Mouse (Mus musculus): ENCODE measurements at regions not wholly inside any gene's neighbourhood (a gene's known extent, or its start where the extent isn't known, plus 50 kb on each side); places are given as distances from the start of the nearest gene placed in this dataset.

DNA sequence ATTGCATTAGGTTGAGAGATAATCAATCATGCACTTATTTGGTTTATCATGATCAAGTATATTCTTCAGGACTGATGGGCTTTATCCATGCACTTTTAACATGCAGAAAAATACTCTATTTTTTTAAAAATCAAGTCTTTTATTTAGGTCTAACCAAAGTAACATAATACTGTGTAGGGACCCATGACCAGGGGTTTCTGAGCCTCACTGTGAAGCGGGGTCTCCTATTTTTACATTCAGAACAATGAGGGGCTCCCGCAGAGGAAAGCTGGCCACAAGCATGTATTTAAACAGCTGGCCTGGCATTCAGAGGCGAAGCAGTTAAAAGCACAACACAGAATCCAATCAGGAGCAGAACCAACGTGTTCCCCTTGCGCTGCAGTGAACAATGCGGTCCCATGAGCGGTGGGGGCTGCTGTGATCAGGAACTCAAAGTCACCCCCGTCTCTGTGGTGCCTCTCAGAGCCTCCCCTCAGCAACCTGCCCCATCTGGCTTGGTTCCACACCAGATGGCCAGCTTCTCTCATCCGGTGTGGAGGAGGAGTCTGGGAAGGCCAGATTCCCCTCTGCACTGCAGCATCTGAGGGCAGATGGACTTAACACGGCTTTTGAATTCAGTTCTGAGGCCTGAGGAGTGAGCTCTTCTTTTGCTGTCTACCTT, 63.2 kb upstream of the Ubl3 start:
- DNase-seq (ENCODE audit: low spot score): no peak

DNA sequence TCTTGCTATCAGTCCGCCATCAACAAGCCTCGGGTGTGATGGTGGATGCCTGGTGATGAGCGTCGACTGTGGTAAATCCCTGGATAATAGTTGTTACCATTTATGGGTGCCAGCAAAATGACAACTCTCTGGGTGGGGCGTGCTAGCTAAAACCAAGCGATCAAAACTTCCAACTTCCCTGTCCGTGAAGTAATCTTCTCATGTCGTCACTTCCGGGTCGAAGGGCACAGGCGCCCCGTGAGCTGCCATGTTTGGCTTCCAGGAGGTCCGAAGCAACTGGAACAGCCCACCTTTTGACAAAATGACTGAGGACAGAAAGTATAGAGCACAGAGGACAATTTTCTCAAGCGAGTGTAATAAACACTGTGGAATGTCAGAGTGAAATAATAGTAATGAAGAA, 62.5 kb upstream of the Ubl3 start:
- DNase-seq (ENCODE audit: low spot score): no peak

DNA sequence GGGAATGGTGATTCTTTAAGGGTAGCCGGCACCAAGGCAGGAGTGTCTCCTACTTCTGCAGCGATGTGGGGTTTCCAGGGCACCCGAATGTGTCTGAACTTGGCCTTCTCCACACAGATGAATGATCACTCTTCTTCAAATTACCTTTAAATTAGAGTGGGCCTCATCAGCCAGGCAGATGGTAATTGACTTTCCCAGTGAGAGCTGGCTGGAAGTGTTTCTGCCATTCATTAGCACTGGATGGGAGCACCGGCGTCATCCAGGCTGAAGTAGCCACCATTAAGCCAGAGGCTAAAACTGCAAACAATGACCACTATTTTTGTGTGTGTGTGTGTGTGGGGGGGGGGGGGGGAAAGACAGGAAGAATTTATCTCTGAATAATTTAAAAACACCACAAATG, 58.7 kb upstream of the Ubl3 start:
- no peak for DNase-seq (ENCODE audit: low spot score)

DNA sequence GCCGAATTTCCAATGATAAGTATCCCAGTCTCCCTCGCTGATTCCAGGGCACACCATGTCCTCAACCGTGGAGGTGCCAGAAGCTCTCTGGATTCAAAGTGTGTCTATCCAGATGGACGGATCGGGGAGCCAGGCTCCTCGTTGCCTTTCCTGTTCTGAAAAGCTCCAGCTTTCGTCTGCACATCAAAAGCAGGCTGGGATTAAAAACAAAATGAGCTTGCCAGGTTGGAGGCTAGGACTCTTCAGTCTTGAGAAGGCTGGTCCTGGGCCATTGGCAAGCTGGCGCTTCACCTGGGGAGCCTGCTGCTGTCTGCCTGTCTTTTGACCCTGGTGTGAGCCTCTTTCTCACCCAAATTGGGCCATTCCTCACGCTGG, 56.9 kb upstream of the Ubl3 start:
- no peak for DNase-seq (ENCODE audit: low spot score)

DNA sequence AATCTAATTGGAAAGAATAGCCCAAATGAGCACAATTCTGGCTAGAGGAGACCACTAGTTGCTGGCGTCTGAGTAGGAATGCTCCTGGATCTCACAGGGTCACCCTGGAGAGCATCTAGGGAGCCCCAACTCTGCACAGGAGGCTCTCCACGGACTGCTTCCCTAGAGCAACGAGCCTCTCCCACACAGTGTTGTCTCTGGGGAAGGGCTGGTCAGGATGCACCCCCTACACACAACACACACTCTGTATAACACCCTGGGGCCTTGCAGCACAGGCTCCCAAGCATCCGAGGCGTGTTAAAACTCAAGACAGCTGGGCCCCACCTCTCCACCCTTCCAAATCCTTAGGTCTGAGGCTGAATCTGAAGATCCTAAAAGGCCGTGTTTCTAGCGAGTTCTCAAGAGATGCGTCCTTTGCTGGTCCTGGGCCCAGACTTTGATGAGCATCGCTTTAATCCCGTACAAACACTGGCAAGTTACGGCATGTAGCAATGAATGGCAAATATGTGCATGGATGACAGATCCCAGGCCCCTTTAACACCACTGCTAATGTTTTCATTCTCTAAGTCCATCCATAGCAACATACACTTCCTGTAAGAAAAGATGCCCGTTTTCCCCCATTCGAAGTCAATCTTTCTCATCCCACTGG, 56.4 kb upstream of the Ubl3 start:
- DNase-seq (ENCODE audit: low spot score): no peak

DNA sequence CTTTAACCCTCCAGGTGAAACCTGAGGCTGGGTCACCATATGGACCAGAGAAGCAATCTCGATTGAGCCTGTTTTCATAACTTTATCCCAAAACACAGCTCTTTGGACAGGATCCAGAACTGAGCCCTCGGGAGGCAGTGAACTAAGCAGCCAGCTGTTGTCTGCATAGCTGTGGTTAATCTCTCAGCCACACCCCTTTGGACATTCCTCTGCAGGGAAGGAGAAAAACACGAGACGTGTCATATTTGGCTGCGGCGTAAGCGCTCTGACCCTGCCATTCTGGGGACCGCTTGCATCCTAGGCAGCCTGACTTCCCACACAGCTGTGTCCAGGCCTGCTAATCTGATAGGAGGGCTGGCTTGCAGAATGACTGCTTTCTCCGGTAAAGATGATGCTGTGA, 55.6 kb upstream of the Ubl3 start:
- no peak for DNase-seq (ENCODE audit: low spot score)

DNA sequence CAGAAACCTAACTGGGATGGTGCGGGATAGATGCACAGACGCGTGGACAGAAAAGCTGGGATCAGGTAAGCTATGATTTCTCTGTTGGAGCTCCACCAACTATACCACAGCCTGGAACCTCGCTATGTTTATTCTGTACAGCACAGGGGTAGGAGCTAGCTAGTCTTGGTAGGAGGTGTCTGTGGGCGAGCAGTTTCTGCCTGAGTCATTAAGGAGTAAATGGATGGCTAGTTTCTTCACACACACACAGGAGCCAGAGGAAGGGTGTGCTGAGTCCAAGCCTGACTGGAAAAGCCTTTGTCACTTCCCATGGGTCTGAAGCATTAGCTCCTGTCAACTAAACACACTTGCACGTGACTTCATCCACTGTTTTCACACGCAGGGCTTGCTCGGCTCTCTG, 53.1 kb upstream of the Ubl3 start:
- DNase-seq (ENCODE audit: low spot score): no peak

Measured in yolk sac, embryonic 10.5 days (tissue).